Mouse (Mus musculus): ENCODE data around the gene Ap4m1. TPM values are rescaled to one million over a fixed set of nuclear protein-coding genes. Genes with fewer than 3 reads are reported as not detected.

Ap4m1 gene
- total and polyA plus RNA-seq, 2 experiments from 2014 or later = 14.5 to 46.9 TPM

DNA sequence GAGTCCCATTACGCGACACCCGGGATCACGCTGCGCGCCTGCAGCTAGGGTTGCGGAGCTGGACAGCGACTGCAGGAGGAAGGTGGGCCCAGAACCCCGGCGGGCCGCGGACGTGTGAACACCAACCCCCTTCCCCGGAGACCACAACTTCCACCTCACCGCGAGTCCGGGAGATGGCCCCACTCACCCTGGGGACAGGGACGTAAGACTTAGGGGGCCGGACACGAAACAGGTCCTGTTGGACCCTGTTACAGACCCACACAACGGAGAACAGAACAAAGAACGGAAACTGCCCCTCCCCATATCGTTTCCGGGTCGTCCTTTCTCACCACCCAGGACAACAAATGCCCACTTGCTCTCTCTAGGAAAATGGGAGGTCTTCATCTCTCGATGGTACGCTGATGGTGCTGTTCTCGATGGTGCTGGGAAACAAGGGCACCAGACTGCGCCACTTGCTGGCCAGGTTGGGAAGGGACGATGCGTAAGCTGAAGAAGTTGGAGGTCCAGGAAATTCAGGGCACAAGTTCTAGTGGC is 16.3 kb upstream of the Ap4m1 start, which contains the start of gene Zfp113:
Gene Zfp113, minus strand, starts transcription at position 302 of the 534 bp plus-strand sequence.
- H3K4me2 ChIP-seq (ENCODE audit: low read depth, low read length) = peak within 1 kb of the TSS; percentile 73
- peak within 1 kb of the TSS; percentile 91 for H3K9ac ChIP-seq (replicated peaks; ENCODE audit: low read length)
- H3K4me3 ChIP-seq (ENCODE audit: low read length) = peak within 1 kb of the TSS; percentile 63
- peak; percentile 94 for TF ChIP-seq CTCF (IDR thresholded peaks at IDR 0.05; ENCODE audit: low read depth)
- WGBS = under 1% methylated on average over 31 of the region's 31 CpGs
- peaks cover 17% of the 10 kb centered on the region for H3K36me3 ChIP-seq (ENCODE audit: insufficient read depth, low read length)
- H3K4me1 ChIP-seq (ENCODE audit: insufficient read depth, low read length) = 0 out of 2 replicates have a peak, but pooled peaks cover 6% of the 10 kb centered on the region
- peak; percentile 98 for ATAC-seq
- DNase-seq (ENCODE audit: low spot score) = peak; percentile 96
- H3K27me3 ChIP-seq (ENCODE audit: insufficient read depth, low read length) = no peaks in the 10 kb centered on the region
- no peaks in the 10 kb centered on the region for H3K9me3 ChIP-seq (ENCODE audit: low read length)
- peak within 1 kb of the TSS; percentile 95 for H3K27ac ChIP-seq

DNA sequence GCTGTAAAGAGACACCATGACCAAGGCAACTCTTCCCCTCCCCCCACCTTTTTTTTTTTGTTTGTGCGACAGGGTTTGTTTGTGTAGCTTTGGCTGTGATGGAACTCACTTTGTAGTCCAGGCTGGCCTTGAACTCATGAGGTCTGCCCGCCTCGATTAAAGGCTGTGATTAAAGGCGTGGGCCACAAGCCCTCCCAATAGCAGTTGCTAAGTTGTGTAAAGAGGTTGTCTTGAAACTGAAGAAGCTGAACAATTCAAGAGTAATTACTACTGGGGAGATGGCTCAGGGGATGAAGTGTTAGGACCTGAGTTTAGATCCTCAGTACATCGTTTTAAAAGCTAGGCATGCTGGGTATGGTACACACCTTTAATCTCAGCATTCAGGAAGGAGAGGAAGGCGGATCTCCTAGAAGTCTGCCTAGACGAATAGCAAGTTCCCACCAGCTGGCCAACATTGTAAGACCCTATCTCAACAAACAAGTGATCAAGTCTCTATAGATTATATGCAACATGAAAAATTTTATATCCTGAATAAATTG is 11.5 kb upstream of the Ap4m1 start:
- H3K36me3 ChIP-seq (ENCODE audit: insufficient read depth, low read length) = peaks cover 22% of the 10 kb centered on the region
- peak overlapping the region; percentile 66 for H3K9ac ChIP-seq (replicated peaks; ENCODE audit: low read length)
- no peaks in the 10 kb centered on the region; the same call in 1 of the 2 replicates for H3K4me1 ChIP-seq (ENCODE audit: insufficient read depth, low read length)
- peak overlapping the region; percentile 50 for H3K4me3 ChIP-seq (ENCODE audit: low read length)
- TF ChIP-seq CTCF (IDR thresholded peaks at IDR 0.05; ENCODE audit: low read depth) = no peak
- DNase-seq (ENCODE audit: low spot score) (no peak), ATAC-seq (no peak)
- peak overlapping the region; percentile 72 for H3K4me2 ChIP-seq (ENCODE audit: low read depth, low read length)
- no peaks in the 10 kb centered on the region for H3K27me3 ChIP-seq (ENCODE audit: insufficient read depth, low read length)
- H3K27ac ChIP-seq = peak overlapping the region; percentile 45
- whole genome bisulfite sequencing = 65% methylated on average over 7 of the region's 7 CpGs
- no peaks in the 10 kb centered on the region for H3K9me3 ChIP-seq (ENCODE audit: low read length)

DNA sequence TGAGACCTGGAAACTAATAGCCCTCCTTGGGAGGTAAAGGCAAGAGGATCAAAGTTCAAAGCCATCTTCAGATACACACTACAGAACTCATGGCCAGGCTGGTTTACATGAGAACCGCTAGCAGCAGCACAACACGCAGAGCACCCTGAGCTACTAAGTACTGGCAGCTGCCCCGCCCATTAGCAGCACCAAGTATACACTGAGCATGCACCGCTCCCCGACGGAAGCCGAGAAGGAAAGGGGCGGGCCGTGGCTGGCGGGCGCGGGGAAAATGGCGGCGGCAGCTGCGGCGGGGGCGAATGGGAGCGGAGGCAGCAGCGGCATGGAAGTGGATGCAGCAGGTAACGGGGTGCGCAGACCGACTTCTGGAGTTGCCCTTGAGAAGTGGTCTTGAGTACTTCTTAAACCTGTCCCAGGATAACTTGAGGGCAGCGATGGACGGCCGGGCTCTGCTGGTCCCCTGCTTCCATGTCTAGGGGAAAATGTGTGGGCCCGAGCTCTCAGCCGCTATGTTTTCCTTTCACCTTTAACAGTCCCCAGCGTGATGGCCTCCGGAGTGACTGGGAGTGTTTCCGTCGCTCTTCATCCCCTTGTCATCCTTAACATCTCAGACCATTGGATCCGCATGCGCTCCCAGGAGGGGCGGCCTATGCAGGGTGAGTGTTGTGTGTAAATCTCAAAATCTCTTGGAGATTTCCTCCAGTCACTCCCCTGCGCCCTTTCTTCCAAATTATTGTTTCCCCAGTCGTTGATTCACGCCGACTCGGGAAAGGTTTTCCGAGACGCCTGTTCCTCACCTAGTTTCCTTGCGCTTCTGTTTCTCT is 10.7 kb upstream of the Ap4m1 start, which contains the start of gene Cops6:
Gene Cops6, plus strand, starts transcription at position 230 of the 824 bp plus-strand sequence.
- TF ChIP-seq CTCF (IDR thresholded peaks at IDR 0.05; ENCODE audit: low read depth) = peak; percentile 19
- Histone ChIP-seq H3K9me3 (ENCODE audit: low read length) (no peaks in the 10 kb centered on the region), H3K4me1 (ENCODE audit: insufficient read depth, low read length) (no peaks in the 10 kb centered on the region; the same call in 1 of the 2 replicates), H3K9ac (replicated peaks; ENCODE audit: low read length) (peak within 1 kb of the TSS; percentile 66), H3K36me3 (ENCODE audit: insufficient read depth, low read length) (peaks cover 30% of the 10 kb centered on the region), H3K4me3 (ENCODE audit: low read length) (peak within 1 kb of the TSS; percentile 50), H3K27me3 (ENCODE audit: insufficient read depth, low read length) (no peaks in the 10 kb centered on the region), H3K4me2 (ENCODE audit: low read depth, low read length) (peak within 1 kb of the TSS; percentile 72), H3K27ac (peak within 1 kb of the TSS; percentile 45)
- peak; percentile 95 for DNase-seq (ENCODE audit: low spot score)
- ATAC-seq = peak; percentile 97
- WGBS = under 1% methylated on average over 41 of the region's 42 CpGs

DNA sequence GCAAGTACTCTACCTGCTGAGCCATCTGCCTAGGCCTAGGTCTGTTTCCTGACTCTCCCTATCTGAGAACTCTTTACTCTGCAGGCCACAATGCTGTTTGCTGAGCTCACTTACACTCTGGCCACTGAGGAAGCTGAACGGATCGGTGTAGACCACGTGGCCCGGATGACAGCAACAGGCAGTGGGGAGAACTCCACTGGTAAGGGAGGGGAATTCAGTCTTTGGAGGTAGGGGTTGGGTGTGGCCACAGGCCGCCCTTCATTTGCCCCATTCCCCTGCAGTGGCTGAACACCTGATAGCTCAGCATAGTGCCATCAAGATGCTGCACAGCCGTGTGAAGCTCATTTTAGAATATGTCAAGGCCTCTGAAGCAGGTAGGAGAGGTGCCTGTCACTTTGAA is 8.8 kb upstream of the Ap4m1 start:
- no peaks in the 10 kb centered on the region; the same call in 1 of the 2 replicates for H3K4me1 ChIP-seq (ENCODE audit: insufficient read depth, low read length)
- no peak overlapping the region for H3K4me2 ChIP-seq (ENCODE audit: low read depth, low read length)
- WGBS = 67% methylated on average over 6 of the region's 6 CpGs

DNA sequence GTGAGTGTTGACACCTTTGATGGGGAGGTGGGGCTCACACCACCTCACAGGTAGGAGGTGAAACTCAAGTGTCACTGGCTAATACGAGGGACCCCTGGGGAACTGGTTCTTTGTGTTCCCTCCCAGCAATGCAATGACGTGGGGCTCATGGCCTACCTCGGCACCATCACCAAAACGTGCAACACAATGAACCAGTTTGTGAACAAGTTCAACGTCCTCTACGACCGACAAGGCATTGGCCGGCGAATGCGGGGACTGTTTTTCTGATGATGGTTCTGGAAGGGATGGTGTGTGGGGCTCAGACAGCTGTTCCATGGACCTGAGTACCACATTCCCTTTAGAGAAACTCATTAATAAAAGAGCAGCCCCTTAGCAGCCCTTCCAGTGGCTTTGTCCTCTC is 8.2 kb upstream of the Ap4m1 start:
- DNase-seq (ENCODE audit: low spot score) (no peak), ATAC-seq (no peak)
- Histone ChIP-seq H3K27ac (no peak overlapping the region), H3K4me2 (ENCODE audit: low read depth, low read length) (no peak overlapping the region), H3K27me3 (ENCODE audit: insufficient read depth, low read length) (no peaks in the 10 kb centered on the region), H3K9ac (replicated peaks; ENCODE audit: low read length) (no peak overlapping the region), H3K9me3 (ENCODE audit: low read length) (no peaks in the 10 kb centered on the region), H3K4me3 (ENCODE audit: low read length) (no peak overlapping the region), H3K36me3 (ENCODE audit: insufficient read depth, low read length) (peaks cover 53% of the 10 kb centered on the region), H3K4me1 (ENCODE audit: insufficient read depth, low read length) (no peaks in the 10 kb centered on the region; the same call in 1 of the 2 replicates)
- 66% methylated on average over 10 of the region's 10 CpGs for WGBS
- no peak for TF ChIP-seq CTCF (IDR thresholded peaks at IDR 0.05; ENCODE audit: low read depth)

More for the DNA sequence above, 8.8 kb upstream of the Ap4m1 start:
- H3K4me3 ChIP-seq (ENCODE audit: low read length) = no peak overlapping the region
- no peaks in the 10 kb centered on the region for H3K27me3 ChIP-seq (ENCODE audit: insufficient read depth, low read length)
- no peaks in the 10 kb centered on the region for H3K9me3 ChIP-seq (ENCODE audit: low read length)
- no peak for DNase-seq (ENCODE audit: low spot score)
- TF ChIP-seq CTCF (IDR thresholded peaks at IDR 0.05; ENCODE audit: low read depth) = no peak
- no peak; the same call in 1 of the 2 replicates for ATAC-seq
- H3K9ac ChIP-seq (replicated peaks; ENCODE audit: low read length) = no peak overlapping the region
- no peak overlapping the region for H3K27ac ChIP-seq
- H3K36me3 ChIP-seq (ENCODE audit: insufficient read depth, low read length) = peaks cover 49% of the 10 kb centered on the region

DNA sequence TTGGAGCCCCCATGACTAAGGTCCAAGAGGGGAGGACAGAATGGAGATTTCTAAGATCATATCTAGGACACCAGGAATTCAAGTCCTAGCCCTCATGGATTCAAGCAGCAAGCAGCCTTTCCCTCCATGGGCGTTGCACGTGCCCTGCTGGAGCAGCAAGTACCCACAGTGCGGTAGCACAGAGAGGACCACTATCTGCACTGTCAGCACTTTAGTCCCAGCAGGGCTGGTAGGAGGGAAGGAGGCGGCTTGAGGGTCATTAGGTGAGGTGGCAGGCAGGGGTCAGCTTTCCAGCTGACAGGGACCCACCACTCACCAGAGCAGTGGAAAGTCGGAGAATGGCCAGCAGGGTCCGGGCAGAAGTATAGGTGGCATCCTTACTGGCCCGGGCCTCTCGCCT is 6.2 kb upstream of the Ap4m1 start:
- Histone ChIP-seq H3K36me3 (ENCODE audit: insufficient read depth, low read length) (peaks cover 53% of the 10 kb centered on the region), H3K9ac (replicated peaks; ENCODE audit: low read length) (no peak overlapping the region)

More for the DNA sequence above, 6.2 kb upstream of the Ap4m1 start:
- H3K9me3 ChIP-seq (ENCODE audit: low read length) = no peaks in the 10 kb centered on the region
- no peaks in the 10 kb centered on the region; the same call in 1 of the 2 replicates for H3K4me1 ChIP-seq (ENCODE audit: insufficient read depth, low read length)
- 76% methylated on average over 8 of the region's 8 CpGs for WGBS
- DNase-seq (ENCODE audit: low spot score) (no peak), ATAC-seq (no peak)
- no peaks in the 10 kb centered on the region for H3K27me3 ChIP-seq (ENCODE audit: insufficient read depth, low read length)
- no peak overlapping the region for H3K4me2 ChIP-seq (ENCODE audit: low read depth, low read length)
- no peak overlapping the region for H3K27ac ChIP-seq
- no peak overlapping the region for H3K4me3 ChIP-seq (ENCODE audit: low read length)
- no peak for TF ChIP-seq CTCF (IDR thresholded peaks at IDR 0.05; ENCODE audit: low read depth)

Measured in hindbrain, postnatal 0 days (tissue).